Mouse (Mus musculus) right cerebral cortex, postnatal 25 days (tissue): ENCODE data around the gene Scn4a.

Experiments
- DNase-seq: peaks from one replicate; pipeline ENCODE4 v3.0.0; 2022

Gene Scn4a

GRCm38 (mm10) chr11:106271794-106272643 lies 81.1 kb downstream of the Scn4a start:
- DNase-seq = no peak

GRCm38 (mm10) chr11:106271131-106271793 lies 81.8 kb downstream of the Scn4a start:
- DNase-seq = no peak

- no peak for DNase-seq
Observed at GRCm38 (mm10) chr11:106269060-106269431, 84.0 kb downstream of the Scn4a start.
